Mouse (Mus musculus): ENCODE data around the gene Actg1.

DNA sequence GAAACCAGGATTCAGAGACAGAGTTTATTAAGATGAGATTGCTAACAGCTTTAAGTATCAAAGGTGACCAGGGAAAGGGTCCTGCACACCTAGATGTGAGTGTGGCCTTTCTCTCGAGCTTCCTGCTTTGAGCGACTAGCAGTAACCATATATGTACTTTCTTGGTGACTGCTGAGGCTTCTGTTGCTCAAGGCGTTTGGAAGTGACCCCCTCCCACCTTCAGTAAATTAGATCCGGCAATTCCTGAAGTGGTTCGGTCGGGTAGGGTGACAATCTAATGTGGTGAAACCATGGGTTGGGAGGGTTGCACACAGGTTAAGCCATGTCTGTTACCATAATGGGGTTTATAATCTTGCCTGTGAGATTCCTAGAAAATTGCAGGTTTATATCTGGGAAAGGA lies 36.3 kb downstream of the Actg1 start:
- TF ChIP-seq CTCF (IDR thresholded peaks at IDR 0.05; ENCODE audit: low read depth) (no peak), EP300 (IDR thresholded peaks at IDR 0.05; ENCODE audit: low read depth) (no peak)

Measured in liver, embryonic 14.5 days (tissue).